Mouse (Mus musculus) right cerebral cortex, postnatal 10 days (tissue): ENCODE measurements around the gene Cep170b.

Experiments used
- DNase-seq, 2 experiments: peaks; one replicate each; pipeline ENCODE4 v3.0.0; 2021; ENCODE audit warnings: low spot score in 2 of 2

The Cep170b gene

GRCm38 (mm10) chr12:112702374-112703320, 17.6 kb upstream of the Cep170b start:
- DNase-seq, result no peak

- peak; percentile 87 to 92 for DNase-seq
Measured at GRCm38 (mm10) chr12:112706704-112707572, 13.3 kb upstream of the Cep170b start.

GRCm38 (mm10) chr12:112707573-112707869, 12.7 kb upstream of the Cep170b start:
- DNase-seq, result no peak

- DNase-seq, result peak; percentile 59 to 74
Measured at GRCm38 (mm10) chr12:112713984-112714383, 6.3 kb upstream of the Cep170b start.

- DNase-seq, result peak in 1 of 2 experiments; percentile 67
Measured at GRCm38 (mm10) chr12:112717140-112717539, 3.1 kb upstream of the Cep170b start.

GRCm38 (mm10) chr12:112718995-112719394, 1.3 kb upstream of the Cep170b start:
- DNase-seq, result no peak

GRCm38 (mm10) chr12:112720890-112721423, 702 bp downstream of the Cep170b start:
- DNase-seq, result no peak

GRCm38 (mm10) chr12:112721424-112722239, 1.4 kb downstream of the Cep170b start:
- DNase-seq, result peak in 1 of 2 experiments; percentile 56

- peak; percentile 56 to 62 for DNase-seq
Measured at GRCm38 (mm10) chr12:112722240-112723027, 2.2 kb downstream of the Cep170b start.

- DNase-seq, result no peak
Measured at GRCm38 (mm10) chr12:112723028-112723330, 2.7 kb downstream of the Cep170b start.

GRCm38 (mm10) chr12:112723445-112723844, 3.2 kb downstream of the Cep170b start:
- no peak for DNase-seq

GRCm38 (mm10) chr12:112724077-112724805, 4.0 kb downstream of the Cep170b start:
- DNase-seq, result peak; percentile 77 to 81

GRCm38 (mm10) chr12:112727801-112728200, 7.5 kb downstream of the Cep170b start:
- DNase-seq, result no peak

- DNase-seq, result no peak
Measured at GRCm38 (mm10) chr12:112730808-112731207, 10.6 kb downstream of the Cep170b start.

- no peak for DNase-seq
Measured at GRCm38 (mm10) chr12:112732591-112732990, 12.3 kb downstream of the Cep170b start.

GRCm38 (mm10) chr12:112734108-112734820, 14.0 kb downstream of the Cep170b start:
- no peak for DNase-seq

GRCm38 (mm10) chr12:112734881-112735655, 14.8 kb downstream of the Cep170b start:
- DNase-seq, result no peak

GRCm38 (mm10) chr12:112735896-112736635, 15.8 kb downstream of the Cep170b start:
- no peak for DNase-seq
